ENCODE assay signal across 9 mouse cellular contexts in genomic region chr6:88976994-88977393, GRCm38 (mm10).
DNase-seq lines count a peak whose midpoint lies in the region; ATAC-seq and TF ChIP-seq lines count a peak whose summit lies in the region.
"Had no signal": no experiment of that assay in that cellular context is flagged by ENCODE, and none has a peak within 500 bp of the region (broad histone marks: within the 10 kb centered on the region; RNA-seq: fewer than 3 reads in every experiment).

No protein-coding gene starts in this region.

- peaks cover 18% of the 10 kb centered on the region; the same call in 1 of the 2 replicates for H3K27me3 ChIP-seq in hindbrain, embryonic 10.5 days (ENCODE audit: insufficient read depth, poor library complexity, severe bottlenecking)
- no peaks in the 10 kb centered on the region for H3K27me3 ChIP-seq in midbrain, embryonic 14.5 days (ENCODE audit: control insufficient read depth, insufficient read depth, low read length)
- H3K27me3 ChIP-seq in liver, embryonic 11.5 days (replicated peaks; ENCODE audit: control insufficient read depth, insufficient read depth, low read length): peaks cover 4% of the 10 kb centered on the region; the same call in 1 of the 2 replicates

- peaks cover 98% of the 10 kb centered on the region for H3K4me1 ChIP-seq in hindbrain, embryonic 10.5 days (replicated peaks)
- H3K4me1 ChIP-seq in midbrain, embryonic 14.5 days (ENCODE audit: control insufficient read depth, insufficient read depth, low read length): peaks cover 79% of the 10 kb centered on the region
- H3K4me1 ChIP-seq in liver, embryonic 11.5 days (replicated peaks; ENCODE audit: control insufficient read depth, insufficient read depth, low read length): no peaks in the 10 kb centered on the region
- H3K4me1 ChIP-seq in lung, adult 2 months (ENCODE audit: control insufficient read depth, insufficient read depth, low read length): peaks cover 3% of the 10 kb centered on the region
- H3K4me1 ChIP-seq: liver, embryonic 13.5 days had no signal

- H3K27ac ChIP-seq in hindbrain, embryonic 10.5 days: peak overlapping the region; percentile 88
- H3K27ac ChIP-seq in midbrain, embryonic 14.5 days (replicated peaks; ENCODE audit: low read depth, low read length): peak overlapping the region; percentile 88
- H3K27ac ChIP-seq in liver, embryonic 11.5 days (ENCODE audit: low read depth, low read length): no peak overlapping the region
- H3K27ac ChIP-seq: liver, embryonic 13.5 days had no signal

- peak; percentile 48 for DNase-seq in ES-CJ7 (ENCODE audit: low read depth, low spot score)
- DNase-seq in embryo, embryonic 10 days (ENCODE audit: low spot score): peak; percentile 76
- peak; percentile 75 for DNase-seq in hindbrain, embryonic 10.5 days (ENCODE audit: low spot score)
- DNase-seq in midbrain, embryonic 14.5 days: peak; percentile 55
- no peak for DNase-seq in liver, embryonic 11.5 days (ENCODE audit: low spot score)
- DNase-seq in lung, adult 2 months: no peak
- DNase-seq in right cerebral cortex, postnatal 25 days: no peak
- DNase-seq: layer of hippocampus, postnatal 36 days; liver, embryonic 13.5 days had no signal

- H3K9me3 ChIP-seq in hindbrain, embryonic 10.5 days: no peaks in the 10 kb centered on the region
- H3K9me3 ChIP-seq in midbrain, embryonic 14.5 days (ENCODE audit: control insufficient read depth, low read length): no peaks in the 10 kb centered on the region
- H3K9me3 ChIP-seq in liver, embryonic 11.5 days (ENCODE audit: control insufficient read depth, low read length): no peaks in the 10 kb centered on the region
- H3K9me3 ChIP-seq: liver, embryonic 13.5 days had no signal

- ATAC-seq in midbrain, embryonic 14.5 days (ENCODE audit: low FRiP score, low TSS enrichment): no peak
- ATAC-seq in liver, embryonic 11.5 days (replicated peaks; ENCODE audit: low FRiP score): no peak

- H3K4me3 ChIP-seq in hindbrain, embryonic 10.5 days: peak overlapping the region; percentile 29
- H3K4me3 ChIP-seq in midbrain, embryonic 14.5 days (replicated peaks; ENCODE audit: low read depth, low read length): no peak overlapping the region
- no peak overlapping the region for H3K4me3 ChIP-seq in liver, embryonic 11.5 days (ENCODE audit: low read depth, low read length)
- no peak overlapping the region for H3K4me3 ChIP-seq in lung, adult 2 months (replicated peaks; ENCODE audit: extremely low read depth, low read depth, low read length)
- H3K4me3 ChIP-seq: liver, embryonic 13.5 days had no signal

- no peak for TF ChIP-seq POLR2A in lung, adult 2 months (IDR thresholded peaks at IDR 0.05; ENCODE audit: borderline replicate concordance, extremely low read depth, low read depth, low read length)

- H3K36me3 ChIP-seq in hindbrain, embryonic 10.5 days: no peaks in the 10 kb centered on the region
- no peaks in the 10 kb centered on the region for H3K36me3 ChIP-seq in midbrain, embryonic 14.5 days (ENCODE audit: control insufficient read depth, insufficient read depth, low read length)
- H3K36me3 ChIP-seq in liver, embryonic 11.5 days (ENCODE audit: control insufficient read depth, insufficient read depth, low read length): no peaks in the 10 kb centered on the region
- H3K36me3 ChIP-seq: liver, embryonic 13.5 days had no signal

- H3K4me2 ChIP-seq in midbrain, embryonic 14.5 days (ENCODE audit: low read length): peak overlapping the region; percentile 29; the same call in 1 of the 2 replicates
- H3K4me2 ChIP-seq in liver, embryonic 11.5 days: no peak overlapping the region
- H3K4me2 ChIP-seq: liver, embryonic 13.5 days had no signal

- no peak overlapping the region; the same call in 1 of the 2 replicates for H3K9ac ChIP-seq in midbrain, embryonic 14.5 days (replicated peaks; ENCODE audit: low read length)
- no peak overlapping the region for H3K9ac ChIP-seq in liver, embryonic 11.5 days (ENCODE audit: low read depth, low read length)
- H3K9ac ChIP-seq: liver, embryonic 13.5 days had no signal

- TF ChIP-seq CTCF in lung, adult 2 months (IDR thresholded peaks at IDR 0.05; ENCODE audit: insufficient read depth, low read length): no peak

- WGBS in hindbrain, embryonic 10.5 days: 2% methylated on average over 8 of the region's 8 CpGs
- 4% methylated on average over 8 of the region's 8 CpGs for WGBS in midbrain, embryonic 14.5 days
- 5% methylated on average over 8 of the region's 8 CpGs for WGBS in liver, embryonic 11.5 days
- 7% methylated on average over 8 of the region's 8 CpGs for WGBS in lung, adult 2 months

Comparison
In these comparisons a context has a peak if more than half of its experiments do, and no peak if none do; other contexts are left out.
1. DNase-seq: peak in ES-CJ7 (single experiment), embryo, embryonic 10 days (single experiment), hindbrain, embryonic 10.5 days (single experiment) and midbrain, embryonic 14.5 days (single experiment); none in liver, embryonic 11.5 days (single experiment), lung, adult 2 months (single experiment) and right cerebral cortex, postnatal 25 days (single experiment).